Mouse (Mus musculus): ENCODE data around the gene Gbp5. TPM values are rescaled to one million over a fixed set of nuclear protein-coding genes. Genes with fewer than 3 reads are reported as not detected.
"Not testable (repeated sequence)": the region's sequence is repeated elsewhere in the genome, so short reads cannot be mapped to it uniquely, and the experiment has no call there.

The Gbp5 gene
- polyA plus RNA-seq, 1 experiment from 2014 or later: 0.17 TPM

DNA sequence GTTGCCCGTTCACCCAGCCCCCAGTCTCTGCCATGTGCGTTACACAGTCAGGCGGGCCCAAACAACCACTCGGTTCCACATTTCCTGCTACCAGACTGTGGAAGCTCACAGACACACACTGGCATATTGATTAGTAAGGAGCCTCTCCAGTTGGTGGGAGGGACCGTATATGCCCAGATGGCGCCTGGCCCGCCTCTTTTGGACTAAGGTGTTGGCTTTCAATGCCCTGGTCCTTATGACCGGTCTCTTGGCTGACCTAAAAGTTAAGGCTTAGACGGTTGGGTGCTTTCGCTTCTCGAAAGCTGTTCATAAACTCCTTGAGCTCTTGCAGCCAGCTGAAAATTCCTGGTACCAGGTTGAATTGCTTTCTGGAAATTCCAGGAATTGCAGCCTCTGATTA, 61.8 kb downstream of the Gbp5 start:
- ATAC-seq: no peak

DNA sequence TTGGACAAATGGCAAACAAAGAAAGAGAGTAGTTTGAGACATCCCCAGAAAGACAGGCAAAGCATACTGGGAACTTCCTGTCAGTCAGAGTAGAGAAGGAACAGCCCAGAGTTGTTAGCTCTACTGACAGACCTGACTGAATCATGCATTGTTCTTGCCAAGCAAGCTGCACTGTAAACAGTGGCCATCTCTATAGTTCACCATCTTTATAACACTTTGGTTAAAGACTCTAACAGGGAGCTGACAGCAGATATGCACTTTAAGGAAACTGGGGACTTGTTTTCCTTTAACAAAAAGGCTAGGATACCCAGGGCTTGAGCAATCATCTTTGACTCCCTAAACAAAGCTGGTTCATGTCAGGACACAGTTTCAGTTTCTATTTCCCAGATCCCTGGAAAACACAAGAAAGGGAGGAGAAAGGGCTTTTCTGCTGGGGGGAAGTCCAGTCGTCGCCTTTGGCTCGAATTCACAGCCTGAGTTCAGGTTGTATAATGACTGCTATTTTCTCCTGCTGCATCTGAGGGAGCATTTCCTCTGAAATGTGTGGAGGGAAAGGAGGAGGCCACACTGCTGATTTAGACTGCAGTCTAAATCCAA, 66.0 kb downstream of the Gbp5 start, which contains the start of gene Gbp3:
Gene Gbp3 (plus strand): TSS at position 395 of the 597 bp plus-strand sequence.
- H3K4me1 ChIP-seq (replicated peaks; ENCODE audit: control insufficient read depth, insufficient read depth, low read length): no peaks in the 10 kb centered on the region
- ATAC-seq: no peak
- H3K27ac ChIP-seq (ENCODE audit: low read depth, low read length): peak within 1 kb of the TSS; percentile 57; the same call in 1 of the 2 replicates
- peak within 1 kb of the TSS; percentile 41 for H3K4me3 ChIP-seq (ENCODE audit: low read depth, low read length)
- peak within 1 kb of the TSS; percentile 63 for H3K4me2 ChIP-seq (replicated peaks; ENCODE audit: low read depth)
- H3K36me3 ChIP-seq (ENCODE audit: control insufficient read depth, insufficient read depth): no peaks in the 10 kb centered on the region
- no peak for TF ChIP-seq CTCF (IDR thresholded peaks at IDR 0.05; ENCODE audit: low read depth)
- no peaks in the 10 kb centered on the region for H3K9me3 ChIP-seq (ENCODE audit: control insufficient read depth)
- WGBS: 26% methylated on average over 3 of the region's 3 CpGs
- H3K27me3 ChIP-seq (replicated peaks; ENCODE audit: control insufficient read depth, insufficient read depth, low read length): no peaks in the 10 kb centered on the region
- no peak within 1 kb of the TSS for H3K9ac ChIP-seq (ENCODE audit: low read depth, low read length)

More for the DNA sequence above, 61.8 kb downstream of the Gbp5 start:
- H3K4me1 ChIP-seq (replicated peaks; ENCODE audit: control insufficient read depth, insufficient read depth, low read length): no peaks in the 10 kb centered on the region
- H3K9me3 ChIP-seq (ENCODE audit: control insufficient read depth): no peaks in the 10 kb centered on the region
- H3K4me2 ChIP-seq (replicated peaks; ENCODE audit: low read depth): no peak overlapping the region
- no peaks in the 10 kb centered on the region for H3K27me3 ChIP-seq (replicated peaks; ENCODE audit: control insufficient read depth, insufficient read depth, low read length)
- no peak overlapping the region for H3K9ac ChIP-seq (ENCODE audit: low read depth, low read length)
- H3K36me3 ChIP-seq (ENCODE audit: control insufficient read depth, insufficient read depth): no peaks in the 10 kb centered on the region
- H3K27ac ChIP-seq (ENCODE audit: low read depth, low read length): no peak overlapping the region
- 89% methylated on average over 11 of the region's 11 CpGs for WGBS
- H3K4me3 ChIP-seq (ENCODE audit: low read depth, low read length): no peak overlapping the region
- TF ChIP-seq CTCF (IDR thresholded peaks at IDR 0.05; ENCODE audit: low read depth): no peak

DNA sequence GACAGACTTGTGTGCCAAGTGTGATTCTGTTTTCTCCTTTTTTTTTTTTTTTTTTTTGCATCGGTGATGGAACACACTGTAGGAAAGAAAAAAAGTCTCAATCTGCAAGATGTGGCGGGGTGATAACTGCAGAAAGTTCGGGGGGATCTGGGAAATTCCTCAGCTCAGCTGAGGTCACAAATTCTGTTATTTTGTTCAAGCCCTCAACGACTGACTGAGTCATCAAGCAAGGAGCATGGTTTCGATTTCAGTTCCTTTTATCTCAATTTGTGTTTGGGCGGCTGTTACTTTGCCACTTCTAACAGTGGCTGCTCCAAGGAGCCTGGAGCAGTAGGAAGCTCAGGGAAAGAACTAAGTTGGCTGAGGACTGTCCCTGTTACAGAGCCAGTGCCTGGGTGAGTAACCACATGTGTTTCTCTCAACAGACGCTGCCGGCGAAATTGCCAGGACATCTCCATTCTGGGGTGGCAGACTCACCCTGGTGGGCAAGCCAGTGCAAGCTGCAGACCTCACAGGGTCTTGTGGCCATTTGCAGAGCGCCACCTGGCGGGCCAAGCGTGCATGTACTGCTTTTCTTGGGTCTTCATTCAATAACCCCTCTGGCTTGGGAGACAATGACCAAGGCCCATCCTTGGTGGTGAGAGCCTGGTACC, 66.6 kb downstream of the Gbp5 start:
- H3K9ac ChIP-seq (ENCODE audit: low read depth, low read length): no peak overlapping the region
- WGBS: 11% methylated on average over 12 of the region's 12 CpGs
- no peaks in the 10 kb centered on the region for H3K27me3 ChIP-seq (replicated peaks; ENCODE audit: control insufficient read depth, insufficient read depth, low read length)
- ATAC-seq: peak; percentile 56; the same call in 1 of the 2 replicates
- H3K4me3 ChIP-seq (ENCODE audit: low read depth, low read length): peak overlapping the region; percentile 41
- TF ChIP-seq CTCF (IDR thresholded peaks at IDR 0.05; ENCODE audit: low read depth): peak; percentile 98
- no peaks in the 10 kb centered on the region for H3K36me3 ChIP-seq (ENCODE audit: control insufficient read depth, insufficient read depth)
- H3K4me1 ChIP-seq (replicated peaks; ENCODE audit: control insufficient read depth, insufficient read depth, low read length): no peaks in the 10 kb centered on the region
- H3K9me3 ChIP-seq (ENCODE audit: control insufficient read depth): no peaks in the 10 kb centered on the region
- peak overlapping the region; percentile 63 for H3K4me2 ChIP-seq (replicated peaks; ENCODE audit: low read depth)
- H3K27ac ChIP-seq (ENCODE audit: low read depth, low read length): no peak overlapping the region

DNA sequence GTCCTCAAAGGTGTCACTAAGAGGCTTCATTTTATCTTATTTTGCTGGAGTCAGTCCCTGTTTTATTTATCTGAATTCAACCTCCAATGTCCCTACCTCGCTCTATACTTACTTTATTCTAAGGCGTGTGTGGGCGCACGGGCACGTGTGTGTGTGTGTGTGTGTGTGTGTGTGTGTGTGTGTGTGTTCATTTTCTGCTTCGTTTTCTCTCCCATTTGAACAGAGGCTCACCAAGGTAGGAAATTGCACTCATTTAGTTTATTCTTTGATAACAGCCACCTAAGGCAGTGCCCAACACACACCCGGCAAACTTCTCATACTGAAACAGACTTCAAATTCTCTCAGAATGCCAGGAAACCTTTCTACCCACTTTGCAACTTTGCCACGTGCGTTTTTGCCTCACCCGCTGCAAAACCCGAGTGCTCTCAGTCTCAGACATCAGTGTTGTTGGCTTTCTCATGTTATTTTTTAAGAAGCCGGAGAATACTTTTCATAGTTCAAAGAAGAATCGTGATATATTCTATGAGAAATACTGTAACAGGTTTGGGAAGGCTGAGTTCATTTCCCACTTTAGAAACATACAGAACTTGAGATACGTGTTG, 67.4 kb downstream of the Gbp5 start:
- Histone ChIP-seq H3K36me3 (ENCODE audit: control insufficient read depth, insufficient read depth) (no peaks in the 10 kb centered on the region), H3K4me1 (replicated peaks; ENCODE audit: control insufficient read depth, insufficient read depth, low read length) (no peaks in the 10 kb centered on the region), H3K27ac (ENCODE audit: low read depth, low read length) (no peak overlapping the region), H3K4me3 (ENCODE audit: low read depth, low read length) (no peak overlapping the region), H3K9me3 (ENCODE audit: control insufficient read depth) (no peaks in the 10 kb centered on the region), H3K4me2 (replicated peaks; ENCODE audit: low read depth) (peak overlapping the region; percentile 63; the same call in 1 of the 2 replicates), H3K27me3 (replicated peaks; ENCODE audit: control insufficient read depth, insufficient read depth, low read length) (no peaks in the 10 kb centered on the region), H3K9ac (ENCODE audit: low read depth, low read length) (no peak overlapping the region)
- no peak for ATAC-seq
- TF ChIP-seq CTCF (IDR thresholded peaks at IDR 0.05; ENCODE audit: low read depth): no peak
- WGBS: 78% methylated on average over 14 of the region's 14 CpGs

DNA sequence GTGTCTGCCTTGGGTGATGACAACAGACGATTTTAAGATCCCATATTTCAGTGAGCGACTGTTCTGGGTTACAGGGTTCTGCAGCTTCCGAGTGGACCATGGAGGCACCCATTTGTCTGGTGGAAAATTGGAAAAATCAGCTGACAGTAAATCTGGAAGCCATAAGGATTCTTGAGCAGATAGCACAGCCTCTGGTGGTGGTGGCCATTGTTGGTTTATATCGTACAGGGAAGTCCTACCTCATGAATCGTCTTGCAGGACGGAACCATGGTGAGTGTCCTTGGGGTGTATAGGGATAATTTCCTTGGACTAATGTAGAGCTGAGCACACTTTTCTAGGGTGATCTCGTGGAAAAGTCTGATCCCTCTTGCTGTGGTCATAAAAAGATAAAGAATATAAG, 67.9 kb downstream of the Gbp5 start:
- Histone ChIP-seq H3K9ac (ENCODE audit: low read depth, low read length) (no peak overlapping the region), H3K27ac (ENCODE audit: low read depth, low read length) (no peak overlapping the region), H3K4me1 (replicated peaks; ENCODE audit: control insufficient read depth, insufficient read depth, low read length) (no peaks in the 10 kb centered on the region), H3K27me3 (replicated peaks; ENCODE audit: control insufficient read depth, insufficient read depth, low read length) (no peaks in the 10 kb centered on the region), H3K9me3 (ENCODE audit: control insufficient read depth) (no peaks in the 10 kb centered on the region), H3K4me3 (ENCODE audit: low read depth, low read length) (no peak overlapping the region), H3K4me2 (replicated peaks; ENCODE audit: low read depth) (no peak overlapping the region), H3K36me3 (ENCODE audit: control insufficient read depth, insufficient read depth) (no peaks in the 10 kb centered on the region)
- no peak for TF ChIP-seq CTCF (IDR thresholded peaks at IDR 0.05; ENCODE audit: low read depth)
- ATAC-seq: no peak
- 80% methylated on average over 7 of the region's 7 CpGs for WGBS

DNA sequence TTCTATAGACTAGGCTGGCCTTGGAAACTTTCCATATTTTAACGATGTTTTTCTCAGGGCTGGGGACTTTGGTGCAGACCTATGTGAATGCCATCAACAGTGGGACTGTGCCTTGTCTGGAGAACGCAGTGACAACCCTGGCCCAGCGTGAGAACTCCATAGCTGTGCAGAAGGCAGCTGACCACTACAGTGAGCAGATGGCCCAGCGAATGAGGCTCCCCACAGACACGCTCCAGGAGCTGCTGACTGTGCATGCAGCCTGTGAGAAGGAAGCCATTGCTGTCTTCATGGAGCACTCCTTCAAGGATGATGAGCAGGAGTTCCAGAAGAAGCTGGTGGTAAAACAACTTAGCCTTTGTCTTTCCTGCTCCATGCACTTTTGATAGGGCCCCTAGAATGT, 73.7 kb downstream of the Gbp5 start:
- 86% methylated on average over 5 of the region's 5 CpGs for whole genome bisulfite sequencing
- H3K27ac ChIP-seq (ENCODE audit: low read depth, low read length); H3K36me3 ChIP-seq (ENCODE audit: control insufficient read depth, insufficient read depth); H3K9me3 ChIP-seq (ENCODE audit: control insufficient read depth); H3K27me3 ChIP-seq (replicated peaks; ENCODE audit: control insufficient read depth, insufficient read depth, low read length); ATAC-seq; H3K4me3 ChIP-seq (ENCODE audit: low read depth, low read length); H3K4me2 ChIP-seq (replicated peaks; ENCODE audit: low read depth); H3K9ac ChIP-seq (ENCODE audit: low read depth, low read length); H3K4me1 ChIP-seq (replicated peaks; ENCODE audit: control insufficient read depth, insufficient read depth, low read length): not testable (repeated sequence)

Measured in intestine, postnatal 0 days (tissue).